Mouse (Mus musculus) olfactory bulb, adult 2 months (tissue): ENCODE data around the gene Myh7. TPM values are rescaled to one million over a fixed set of nuclear protein-coding genes. Genes with fewer than 3 reads are reported as not detected.
A peak's percentile ranks its signal among the peaks of the same experiment; 100 is the strongest.
"Not testable (repeated sequence)": the region's sequence is repeated elsewhere in the genome, so short reads cannot be mapped to it uniquely, and the experiment has no call there.

Experiments
- H3K27ac ChIP-seq: fragments of 200-500 bp; 2 replicates; pipeline ENCODE4 v1.5.1; 2012; ENCODE audit warnings: low read depth, low read length; ENCODE audit not compliant: insufficient read depth
- H3K4me1 ChIP-seq: fragments of 200-500 bp; 2 replicates; pipeline ENCODE4 v1.6.1; 2012; ENCODE audit warnings: low read length; ENCODE audit not compliant: control insufficient read depth, insufficient read depth
- H3K4me3 ChIP-seq: fragments of 200-500 bp; 2 replicates; pipeline ENCODE4 v1.5.1; 2012; ENCODE audit warnings: mild to moderate bottlenecking, low read depth, low read length, moderate library complexity; ENCODE audit not compliant: insufficient read depth
- CTCF ChIP-seq: fragments of 200-500 bp; IDR thresholded peaks from 2 replicates; pipeline ENCODE4 v1.5.1; 2012; ENCODE audit warnings: low read depth, mild to moderate bottlenecking, low read length, moderate library complexity; ENCODE audit not compliant: insufficient read depth
- POLR2A ChIP-seq: fragments of 200-500 bp; IDR thresholded peaks from 2 replicates; pipeline ENCODE4 v1.6.1; 2012; ENCODE audit warnings: mild to moderate bottlenecking, low read depth, low read length, moderate library complexity; ENCODE audit not compliant: insufficient read depth
- WGBS: fragments of 180-500 bp; shearing (Covaris S2); methylation state at CpG from one replicate; pipeline ENCODE4 v1.1.7; 2018; 5-methylcytosine and 5-hydroxymethylcytosine counted together
- polyA plus RNA-seq: library from polyadenylated mRNA; stranded (reverse); fragments of >200 nt; gene quantifications from 2 replicates; pipeline ENCODE4 v1.2.4, GENCODE M21; 2012; ENCODE audit warnings: low replicate concordance; ENCODE audit not compliant: missing spikeins, insufficient read depth, insufficient read length

Gene Myh7
- polyA plus RNA-seq, 1 experiment, result not detected

- TF ChIP-seq CTCF (no peak), POLR2A (no peak)
- Histone ChIP-seq H3K4me1 (peaks cover 38% of the 10 kb centered on the region), H3K4me3 (no peak overlapping the region), H3K27ac (no peak overlapping the region)
Observed at GRCm38 (mm10) chr14:54998680-54999079, 4.3 kb upstream of the Myh7 start.

- H3K4me3 ChIP-seq, result no peak overlapping the region
- WGBS, result 62% methylated on average over 4 of the region's 4 CpGs
- no peak overlapping the region for H3K27ac ChIP-seq
- peaks cover 35% of the 10 kb centered on the region for H3K4me1 ChIP-seq
- no peak for TF ChIP-seq CTCF
- TF ChIP-seq POLR2A, result no peak
Observed at GRCm38 (mm10) chr14:54997297-54997696, 2.9 kb upstream of the Myh7 start.

GRCm38 (mm10) chr14:54996793-54997192 is 2.4 kb upstream of the Myh7 start:
- Histone ChIP-seq H3K27ac (no peak overlapping the region), H3K4me1 (peaks cover 35% of the 10 kb centered on the region), H3K4me3 (no peak overlapping the region)
- TF ChIP-seq POLR2A (no peak), CTCF (no peak)
- WGBS, result 72% methylated on average over 9 of the region's 9 CpGs

- no peak for TF ChIP-seq POLR2A
- TF ChIP-seq CTCF, result no peak
- peak overlapping the region; percentile 91 for H3K27ac ChIP-seq
- no peak overlapping the region for H3K4me3 ChIP-seq
- H3K4me1 ChIP-seq, result peaks cover 39% of the 10 kb centered on the region
- 20% methylated on average over 14 of the region's 14 CpGs for WGBS
Observed at GRCm38 (mm10) chr14:54995457-54996138, 1.2 kb upstream of the Myh7 start.

GRCm38 (mm10) chr14:54994869-54995186 is 402 bp upstream of the Myh7 start:
- H3K4me3 ChIP-seq, result no peak overlapping the region
- 0 out of 2 replicates have a peak overlapping the region, but pooled peaks have one; percentile 9 for H3K27ac ChIP-seq
- TF ChIP-seq CTCF, result no peak
- no peak for TF ChIP-seq POLR2A
- H3K4me1 ChIP-seq, result peaks cover 43% of the 10 kb centered on the region

- TF ChIP-seq CTCF (no peak), POLR2A (no peak)
- H3K4me1 ChIP-seq, result peaks cover 45% of the 10 kb centered on the region
- H3K4me3 ChIP-seq, result no peak overlapping the region
- no peak overlapping the region for H3K27ac ChIP-seq
- WGBS, result 54% methylated on average over 10 of the region's 10 CpGs
Observed at GRCm38 (mm10) chr14:54993636-54994035, 790 bp downstream of the Myh7 start.

- peaks cover 44% of the 10 kb centered on the region for H3K4me1 ChIP-seq
- H3K4me3 ChIP-seq, result no peak overlapping the region
- 95% methylated on average over 10 of the region's 10 CpGs for WGBS
- TF ChIP-seq POLR2A, result no peak
- no peak for TF ChIP-seq CTCF
- H3K27ac ChIP-seq, result no peak overlapping the region
Observed at GRCm38 (mm10) chr14:54992196-54992595, 2.2 kb downstream of the Myh7 start.

DNA sequence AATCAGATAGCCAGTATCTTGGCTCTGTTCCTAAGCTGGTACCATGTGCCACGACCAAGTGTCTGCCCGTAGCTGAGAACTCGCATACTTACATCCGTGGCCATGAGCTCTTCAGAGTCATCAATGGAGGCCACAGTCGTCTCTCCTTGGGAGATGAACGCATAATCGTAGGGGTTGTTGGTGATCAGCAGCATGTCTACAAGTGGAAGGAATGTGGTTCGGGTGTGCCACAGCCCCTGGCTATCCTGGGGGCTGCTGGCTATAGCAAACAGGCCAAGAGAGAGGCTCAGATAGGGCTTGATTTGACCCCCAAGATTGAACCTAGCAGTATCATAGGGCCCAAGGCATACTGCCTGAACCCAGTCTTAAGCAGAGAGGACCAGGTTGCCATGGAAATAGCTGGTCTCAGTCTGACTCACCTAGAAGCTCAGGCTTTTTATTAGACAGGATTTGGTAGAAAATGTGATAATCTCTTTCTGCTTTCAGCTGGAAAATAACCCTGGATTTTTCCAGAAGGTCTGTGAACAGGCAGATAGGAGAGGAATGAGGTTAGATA is 4.5 kb downstream of the Myh7 start:
- Histone ChIP-seq H3K4me3 (no peak overlapping the region), H3K4me1 (peaks cover 24% of the 10 kb centered on the region), H3K27ac (peak overlapping the region; percentile 91)
- TF ChIP-seq POLR2A, result no peak
- no peak for TF ChIP-seq CTCF
- WGBS, result 58% methylated on average over 8 of the region's 8 CpGs

DNA sequence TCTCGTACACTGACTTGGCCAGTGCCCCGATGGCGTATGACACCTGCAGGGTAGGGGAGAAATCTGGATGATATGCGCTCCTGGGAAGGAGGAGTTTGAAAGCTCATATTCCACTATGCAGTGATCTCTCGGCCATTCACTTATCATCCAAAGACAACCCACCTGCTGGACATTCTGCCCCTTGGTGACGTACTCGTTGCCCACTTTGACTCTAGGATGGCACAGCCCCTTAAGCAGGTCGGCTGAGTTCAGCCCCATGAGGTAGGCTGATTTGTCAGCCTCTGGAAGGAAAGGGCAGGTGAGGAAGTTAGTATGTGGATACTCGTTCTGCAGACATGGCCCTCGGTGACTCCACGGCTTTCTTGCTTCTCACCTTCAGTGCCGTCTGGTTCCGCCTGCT is 5.5 kb downstream of the Myh7 start:
- Histone ChIP-seq H3K27ac (no peak overlapping the region), H3K4me3 (no peak overlapping the region), H3K4me1 (peaks cover 17% of the 10 kb centered on the region)
- TF ChIP-seq POLR2A, result no peak
- no peak for TF ChIP-seq CTCF
- 93% methylated on average over 13 of the region's 13 CpGs for WGBS

GRCm38 (mm10) chr14:54988350-54988874 is 6.0 kb downstream of the Myh7 start:
- not testable (repeated sequence) for H3K27ac ChIP-seq, H3K4me3 ChIP-seq
- WGBS, result 96% methylated on average over 9 of the region's 9 CpGs
- H3K4me1 ChIP-seq, result peaks cover 13% of the 10 kb centered on the region
